Mouse (Mus musculus): ENCODE results near the gene Luc7l2. TPM values are rescaled to one million over a fixed set of nuclear protein-coding genes. Genes with fewer than 3 reads are reported as not detected.

Luc7l2 gene
- total RNA-seq, 1 experiment from 2014 or later = 418 TPM

- ATAC-seq (ENCODE audit: extremely low read depth, insufficient number of reproducible peaks, low FRiP score, poor library complexity, severe bottlenecking) = peak; percentile 80
Observed at GRCm38 (mm10) chr6:38551989-38552635, 978 bp downstream of the Luc7l2 start.

- ATAC-seq (ENCODE audit: extremely low read depth, insufficient number of reproducible peaks, low FRiP score, poor library complexity, severe bottlenecking) = no peak
Observed at GRCm38 (mm10) chr6:38552636-38553000, 1.5 kb downstream of the Luc7l2 start.

DNA sequence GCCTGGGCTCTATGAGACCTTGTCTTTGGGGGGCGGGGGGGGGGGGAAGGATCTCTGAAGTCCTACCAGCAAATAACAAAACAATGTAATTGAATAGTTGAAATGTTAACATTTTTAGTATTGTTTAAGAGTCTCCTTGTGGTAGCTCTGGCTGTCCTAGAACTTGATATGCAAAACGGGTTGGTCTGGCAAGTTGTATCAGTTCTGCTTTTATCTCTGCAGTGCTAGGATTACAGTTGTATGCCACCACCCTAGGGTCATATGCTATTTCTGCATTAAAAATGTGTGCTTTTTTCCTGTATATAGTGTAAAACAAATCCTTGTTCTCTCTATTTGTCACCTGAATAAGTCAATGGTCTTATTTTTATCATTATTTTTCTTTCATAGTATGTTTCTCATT lies 25.0 kb downstream of the Luc7l2 start:
- peak; percentile 81 for ATAC-seq (ENCODE audit: extremely low read depth, insufficient number of reproducible peaks, low FRiP score, poor library complexity, severe bottlenecking)

DNA sequence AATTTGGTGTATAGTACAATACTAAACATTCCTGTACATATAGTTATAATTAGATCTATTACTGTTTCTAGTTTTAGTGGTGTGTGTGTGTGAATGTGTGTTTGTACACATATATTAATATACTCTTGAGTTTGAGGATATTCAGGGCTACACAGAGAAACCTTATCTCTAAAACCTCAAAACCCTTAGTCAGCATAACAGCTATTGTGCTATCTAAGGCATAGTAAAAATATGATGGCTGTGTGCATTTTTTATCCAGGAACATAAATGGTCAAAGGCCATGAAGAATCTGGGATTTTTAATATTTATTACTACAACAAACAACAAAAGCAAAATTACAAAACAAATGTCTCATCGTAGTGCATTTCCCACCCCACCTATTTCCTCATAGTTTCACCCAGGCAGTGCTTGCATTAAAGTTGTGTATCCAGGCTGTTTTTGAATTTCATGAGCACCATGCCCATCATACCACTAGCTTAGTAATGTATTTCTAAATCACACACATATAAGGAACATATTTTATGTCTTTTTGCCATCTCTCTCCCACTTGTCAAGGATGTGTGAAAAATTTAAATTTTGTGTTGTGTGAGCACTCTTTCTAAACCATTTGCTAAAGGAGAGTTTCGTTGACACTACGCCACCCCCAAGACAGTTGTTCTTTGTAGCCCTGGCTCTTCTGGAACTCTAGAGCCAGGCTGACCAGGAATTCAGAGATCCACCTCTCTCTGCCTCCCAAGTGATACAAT lies 29.2 kb downstream of the Luc7l2 start:
- no peak for ATAC-seq (ENCODE audit: extremely low read depth, insufficient number of reproducible peaks, low FRiP score, poor library complexity, severe bottlenecking)

DNA sequence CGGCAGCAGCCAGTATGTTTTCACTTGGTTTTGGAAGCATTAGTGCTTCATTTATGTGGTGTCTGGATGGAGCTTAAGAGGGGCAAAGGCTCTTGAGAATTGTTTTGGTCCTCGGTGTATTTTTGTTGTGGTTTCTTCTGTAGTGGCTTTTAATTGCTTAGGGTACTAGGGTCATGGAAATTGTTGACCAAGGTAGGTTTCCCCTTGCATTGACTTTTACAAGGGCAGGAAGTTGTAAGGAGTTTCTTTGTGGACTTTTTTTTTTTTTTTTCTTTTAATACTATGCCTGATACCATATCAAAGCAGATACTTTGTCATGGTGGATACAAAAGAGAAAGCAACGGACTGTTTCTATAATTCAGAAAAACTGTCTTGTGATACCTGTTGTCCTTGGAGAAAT lies 30.6 kb downstream of the Luc7l2 start:
- ATAC-seq (ENCODE audit: extremely low read depth, insufficient number of reproducible peaks, low FRiP score, poor library complexity, severe bottlenecking) = no peak

- no peak for ATAC-seq (ENCODE audit: extremely low read depth, insufficient number of reproducible peaks, low FRiP score, poor library complexity, severe bottlenecking)
Observed at GRCm38 (mm10) chr6:38597481-38597880, 46.3 kb downstream of the Luc7l2 start.

GRCm38 (mm10) chr6:38609892-38610291 lies 58.8 kb downstream of the Luc7l2 start:
- ATAC-seq (ENCODE audit: extremely low read depth, insufficient number of reproducible peaks, low FRiP score, poor library complexity, severe bottlenecking) = no peak

GRCm38 (mm10) chr6:38622406-38622805 lies 71.3 kb downstream of the Luc7l2 start:
- no peak for ATAC-seq (ENCODE audit: extremely low read depth, insufficient number of reproducible peaks, low FRiP score, poor library complexity, severe bottlenecking)

DNA sequence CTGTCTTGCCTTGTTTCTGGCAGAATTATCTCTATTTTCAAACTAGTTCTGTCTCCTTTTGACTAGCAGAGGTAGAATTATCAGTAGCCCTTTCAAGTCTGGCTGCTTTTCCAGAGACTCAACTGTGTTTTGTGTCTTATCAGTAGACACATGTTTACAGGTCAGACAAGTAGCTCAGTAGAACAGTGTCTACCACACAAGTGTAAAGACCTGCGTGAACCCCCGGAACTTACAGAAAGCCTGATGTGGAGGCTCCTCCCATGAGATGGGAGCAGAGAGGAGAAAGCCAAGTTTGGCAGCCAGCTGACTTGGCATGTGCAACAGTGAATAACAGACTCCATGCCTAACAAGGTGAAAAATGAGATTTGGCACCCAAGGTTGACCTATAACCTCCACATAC lies 72.3 kb downstream of the Luc7l2 start:
- ATAC-seq (ENCODE audit: extremely low read depth, insufficient number of reproducible peaks, low FRiP score, poor library complexity, severe bottlenecking) = no peak

- ATAC-seq (ENCODE audit: extremely low read depth, insufficient number of reproducible peaks, low FRiP score, poor library complexity, severe bottlenecking) = no peak
Observed at GRCm38 (mm10) chr6:38624439-38624838, 73.3 kb downstream of the Luc7l2 start.

DNA sequence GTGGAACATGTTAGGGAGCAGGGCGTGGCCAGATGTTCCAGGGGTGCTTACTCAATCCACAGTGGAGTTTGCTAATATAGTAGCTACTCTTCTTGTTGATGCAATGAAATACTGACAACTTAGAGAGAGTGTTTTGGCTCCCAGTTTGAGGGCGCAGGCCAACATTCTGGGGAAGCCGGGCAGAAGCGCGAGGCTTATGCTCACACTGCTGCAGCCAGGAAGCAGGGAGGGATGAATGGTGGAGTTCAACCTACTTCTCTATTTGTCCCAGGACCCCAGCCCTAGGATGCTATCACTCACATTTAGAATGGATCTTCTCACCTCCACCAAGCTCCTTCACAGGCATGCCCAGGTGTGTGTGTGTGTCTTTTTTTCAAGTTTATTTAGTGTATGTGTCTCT lies 75.0 kb downstream of the Luc7l2 start:
- ATAC-seq (ENCODE audit: extremely low read depth, insufficient number of reproducible peaks, low FRiP score, poor library complexity, severe bottlenecking) = no peak

DNA sequence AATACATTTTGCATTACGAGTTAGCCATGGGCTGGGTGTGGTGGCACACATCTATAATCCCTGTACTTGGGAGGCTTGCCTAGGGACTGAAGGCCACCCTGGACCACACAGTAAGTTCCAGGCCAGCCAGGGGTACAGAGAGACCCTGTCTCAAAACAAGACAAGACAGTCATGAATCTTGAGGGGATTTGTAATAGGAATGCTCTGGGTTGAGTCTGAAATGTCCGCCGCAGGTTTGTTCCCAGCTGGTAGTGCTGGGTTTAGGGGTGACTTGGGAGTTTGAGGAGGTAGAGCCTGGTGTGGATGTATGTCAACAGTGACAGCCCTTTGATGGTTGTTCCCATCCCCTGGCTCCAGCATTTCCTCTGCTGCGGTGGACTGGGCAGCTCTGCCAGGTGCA lies 75.9 kb downstream of the Luc7l2 start:
- ATAC-seq (ENCODE audit: extremely low read depth, insufficient number of reproducible peaks, low FRiP score, poor library complexity, severe bottlenecking) = no peak

GRCm38 (mm10) chr6:38627486-38627885 lies 76.4 kb downstream of the Luc7l2 start:
- ATAC-seq (ENCODE audit: extremely low read depth, insufficient number of reproducible peaks, low FRiP score, poor library complexity, severe bottlenecking) = no peak

GRCm38 (mm10) chr6:38629556-38629955 lies 78.4 kb downstream of the Luc7l2 start:
- no peak for ATAC-seq (ENCODE audit: extremely low read depth, insufficient number of reproducible peaks, low FRiP score, poor library complexity, severe bottlenecking)

GRCm38 (mm10) chr6:38632826-38633225 lies 81.7 kb downstream of the Luc7l2 start:
- ATAC-seq (ENCODE audit: extremely low read depth, insufficient number of reproducible peaks, low FRiP score, poor library complexity, severe bottlenecking) = no peak

- no peak for ATAC-seq (ENCODE audit: extremely low read depth, insufficient number of reproducible peaks, low FRiP score, poor library complexity, severe bottlenecking)
Observed at GRCm38 (mm10) chr6:38634461-38634860, 83.3 kb downstream of the Luc7l2 start.

GRCm38 (mm10) chr6:38635941-38636851 lies 85.1 kb downstream of the Luc7l2 start:
- ATAC-seq (ENCODE audit: extremely low read depth, insufficient number of reproducible peaks, low FRiP score, poor library complexity, severe bottlenecking) = no peak

DNA sequence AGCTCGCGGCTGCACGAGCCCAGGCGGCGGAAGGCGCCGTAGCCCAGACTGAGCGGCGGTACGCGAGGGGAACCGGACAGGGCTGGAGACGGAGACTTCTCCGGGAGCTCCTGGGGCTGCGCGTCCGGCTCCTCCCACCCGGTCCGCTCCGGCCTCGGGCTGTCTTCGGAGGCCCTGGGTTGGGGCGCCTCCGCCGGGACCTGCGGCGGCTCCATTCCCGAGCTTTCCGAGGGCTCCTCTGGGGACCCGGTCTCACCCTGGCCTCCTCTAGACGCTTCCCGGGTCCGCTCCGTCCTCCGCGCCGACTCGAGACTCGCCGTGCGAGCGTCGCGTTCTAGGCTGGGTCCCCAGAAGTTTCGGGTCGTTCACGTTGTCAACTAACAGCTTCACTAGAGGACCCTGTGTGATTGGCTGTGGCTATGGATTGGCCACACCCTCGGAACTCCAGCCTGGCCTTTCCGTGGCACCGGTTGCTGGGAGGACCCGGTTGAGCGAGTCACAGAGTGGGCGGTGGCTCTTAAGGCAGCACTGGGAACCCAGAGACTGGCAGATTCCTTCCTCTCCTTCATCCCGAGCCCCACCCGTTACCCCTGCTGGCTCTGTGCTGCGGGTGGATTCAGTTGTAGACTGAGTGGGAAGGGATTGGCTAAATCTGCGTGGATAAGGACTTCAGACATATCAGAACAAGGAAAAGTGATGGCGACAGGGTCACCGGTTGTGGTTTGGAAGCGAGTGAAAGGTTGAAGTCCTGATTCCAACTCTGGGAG lies 85.9 kb downstream of the Luc7l2 start, which contains the start of gene Klrg2:
Klrg2 (minus strand) TSS at position 391 of the 767 bp plus-strand sequence.
- ATAC-seq (ENCODE audit: extremely low read depth, insufficient number of reproducible peaks, low FRiP score, poor library complexity, severe bottlenecking) = no peak

GRCm38 (mm10) chr6:38640401-38640800 lies 89.3 kb downstream of the Luc7l2 start:
- no peak for ATAC-seq (ENCODE audit: extremely low read depth, insufficient number of reproducible peaks, low FRiP score, poor library complexity, severe bottlenecking)

All from neutrophil, adult 5-6 weeks (primary cell).